Mouse (Mus musculus): ENCODE results near the gene Npsr1. TPM values are rescaled to one million over a fixed set of nuclear protein-coding genes. Genes with fewer than 3 reads are reported as not detected.
A peak's percentile ranks its signal among the peaks of the same experiment; 100 is the strongest.

Npsr1 gene
- polyA plus RNA-seq (2016; fragmentation: Nextera tagmentation; extraction: Ambion mirVana): 0.13 TPM in 1 of 2 replicates, not detected in the other

GRCm38 (mm10) chr9:24097696-24098095, at the start of gene Npsr1:
Gene Npsr1, plus strand, starts transcription at chr9:24097996.
- no peaks in the 10 kb centered on the region for H3K27me3 ChIP-seq
- H3K9me3 ChIP-seq: no peaks in the 10 kb centered on the region
- H3K9ac ChIP-seq: no peak within 1 kb of the TSS
- H3K27ac ChIP-seq: no peak within 1 kb of the TSS
- H3K4me1 ChIP-seq: no peaks in the 10 kb centered on the region
- H3K4me3 ChIP-seq (replicated peaks): no peak within 1 kb of the TSS
- no peak for ATAC-seq (ENCODE audit: low FRiP score)
- WGBS: 81% methylated on average over 7 of the region's 7 CpGs
- no peaks in the 10 kb centered on the region for H3K36me3 ChIP-seq (replicated peaks)
- H3K4me2 ChIP-seq: no peak within 1 kb of the TSS

GRCm38 (mm10) chr9:24051538-24051937, 46.3 kb upstream of the Npsr1 start:
- no peak overlapping the region for H3K4me2 ChIP-seq
- H3K9ac ChIP-seq: no peak overlapping the region
- no peak for ATAC-seq (ENCODE audit: low FRiP score)
- no peak overlapping the region for H3K4me3 ChIP-seq (replicated peaks)
- no peaks in the 10 kb centered on the region for H3K36me3 ChIP-seq (replicated peaks)
- no peaks in the 10 kb centered on the region for H3K9me3 ChIP-seq
- no peak overlapping the region for H3K27ac ChIP-seq
- H3K4me1 ChIP-seq: no peaks in the 10 kb centered on the region
- no peaks in the 10 kb centered on the region for H3K27me3 ChIP-seq

- Histone ChIP-seq H3K27me3 (no peaks in the 10 kb centered on the region), H3K36me3 (replicated peaks) (no peaks in the 10 kb centered on the region), H3K4me2 (no peak overlapping the region), H3K4me1 (no peaks in the 10 kb centered on the region), H3K9me3 (no peaks in the 10 kb centered on the region), H3K9ac (no peak overlapping the region), H3K4me3 (replicated peaks) (no peak overlapping the region), H3K27ac (no peak overlapping the region)
- no peak for ATAC-seq (ENCODE audit: low FRiP score)
Measured at GRCm38 (mm10) chr9:24063251-24063650, 34.5 kb upstream of the Npsr1 start.

GRCm38 (mm10) chr9:24071664-24072063, 26.1 kb upstream of the Npsr1 start:
- 88% methylated on average over 1 of the region's 1 CpGs for WGBS
- no peak for ATAC-seq (ENCODE audit: low FRiP score)
- Histone ChIP-seq H3K9me3 (no peaks in the 10 kb centered on the region), H3K27ac (no peak overlapping the region), H3K27me3 (no peaks in the 10 kb centered on the region), H3K9ac (no peak overlapping the region), H3K36me3 (replicated peaks) (no peaks in the 10 kb centered on the region), H3K4me1 (no peaks in the 10 kb centered on the region), H3K4me3 (replicated peaks) (no peak overlapping the region), H3K4me2 (no peak overlapping the region)

GRCm38 (mm10) chr9:24077596-24077995, 20.2 kb upstream of the Npsr1 start:
- no peak overlapping the region for H3K4me2 ChIP-seq
- no peak overlapping the region for H3K27ac ChIP-seq
- H3K36me3 ChIP-seq (replicated peaks): no peaks in the 10 kb centered on the region
- H3K4me1 ChIP-seq: no peaks in the 10 kb centered on the region
- no peaks in the 10 kb centered on the region for H3K27me3 ChIP-seq
- ATAC-seq (ENCODE audit: low FRiP score): no peak
- H3K9me3 ChIP-seq: no peaks in the 10 kb centered on the region
- no peak overlapping the region for H3K4me3 ChIP-seq (replicated peaks)
- H3K9ac ChIP-seq: no peak overlapping the region

GRCm38 (mm10) chr9:24091875-24092274, 5.9 kb upstream of the Npsr1 start:
- no peak overlapping the region for H3K4me2 ChIP-seq
- no peaks in the 10 kb centered on the region for H3K27me3 ChIP-seq
- no peak overlapping the region for H3K27ac ChIP-seq
- H3K9ac ChIP-seq: no peak overlapping the region
- no peaks in the 10 kb centered on the region for H3K4me1 ChIP-seq
- no peak overlapping the region for H3K4me3 ChIP-seq (replicated peaks)
- ATAC-seq (ENCODE audit: low FRiP score): no peak
- H3K36me3 ChIP-seq (replicated peaks): no peaks in the 10 kb centered on the region
- H3K9me3 ChIP-seq: no peaks in the 10 kb centered on the region

- ATAC-seq (ENCODE audit: low FRiP score): no peak
- Histone ChIP-seq H3K9me3 (no peaks in the 10 kb centered on the region), H3K4me2 (no peak overlapping the region), H3K9ac (no peak overlapping the region), H3K27ac (no peak overlapping the region), H3K36me3 (replicated peaks) (no peaks in the 10 kb centered on the region), H3K27me3 (no peaks in the 10 kb centered on the region), H3K4me3 (replicated peaks) (no peak overlapping the region), H3K4me1 (no peaks in the 10 kb centered on the region)
- WGBS: 89% methylated on average over 2 of the region's 2 CpGs
Measured at GRCm38 (mm10) chr9:24098526-24098925, 730 bp downstream of the Npsr1 start.

- no peak overlapping the region for H3K4me3 ChIP-seq (replicated peaks)
- no peak for ATAC-seq (ENCODE audit: low FRiP score)
Measured at GRCm38 (mm10) chr9:24099631-24100030, 1.8 kb downstream of the Npsr1 start.

GRCm38 (mm10) chr9:24119423-24119822, 21.6 kb downstream of the Npsr1 start:
- Histone ChIP-seq H3K36me3 (replicated peaks) (no peaks in the 10 kb centered on the region), H3K9ac (no peak overlapping the region), H3K27me3 (no peaks in the 10 kb centered on the region), H3K4me1 (no peaks in the 10 kb centered on the region), H3K4me3 (replicated peaks) (no peak overlapping the region), H3K9me3 (no peaks in the 10 kb centered on the region), H3K4me2 (no peak overlapping the region), H3K27ac (no peak overlapping the region)
- peak; percentile 78; the same call in 1 of the 2 replicates for ATAC-seq (ENCODE audit: low FRiP score)
- 62% methylated on average over 4 of the region's 4 CpGs for WGBS

More at GRCm38 (mm10) chr9:24099631-24100030, 1.8 kb downstream of the Npsr1 start:
- no peaks in the 10 kb centered on the region for H3K4me1 ChIP-seq
- no peak overlapping the region for H3K27ac ChIP-seq
- no peaks in the 10 kb centered on the region for H3K36me3 ChIP-seq (replicated peaks)
- WGBS: 79% methylated on average over 4 of the region's 4 CpGs
- no peaks in the 10 kb centered on the region for H3K9me3 ChIP-seq
- no peak overlapping the region for H3K4me2 ChIP-seq
- H3K9ac ChIP-seq: no peak overlapping the region
- H3K27me3 ChIP-seq: no peaks in the 10 kb centered on the region

- Histone ChIP-seq H3K27me3 (no peaks in the 10 kb centered on the region), H3K4me1 (no peaks in the 10 kb centered on the region), H3K9ac (no peak overlapping the region), H3K27ac (no peak overlapping the region), H3K9me3 (no peaks in the 10 kb centered on the region), H3K4me3 (replicated peaks) (no peak overlapping the region), H3K36me3 (replicated peaks) (no peaks in the 10 kb centered on the region), H3K4me2 (no peak overlapping the region)
- no peak for ATAC-seq (ENCODE audit: low FRiP score)
- WGBS: 89% methylated on average over 1 of the region's 1 CpGs
Measured at GRCm38 (mm10) chr9:24133142-24133541, 35.3 kb downstream of the Npsr1 start.

- no peak for ATAC-seq (ENCODE audit: low FRiP score)
- Histone ChIP-seq H3K4me1 (no peaks in the 10 kb centered on the region), H3K9ac (no peak overlapping the region), H3K36me3 (replicated peaks) (no peaks in the 10 kb centered on the region), H3K27me3 (no peaks in the 10 kb centered on the region), H3K9me3 (no peaks in the 10 kb centered on the region), H3K4me3 (replicated peaks) (no peak overlapping the region), H3K4me2 (no peak overlapping the region), H3K27ac (no peak overlapping the region)
Measured at GRCm38 (mm10) chr9:24136354-24136753, 38.6 kb downstream of the Npsr1 start.

GRCm38 (mm10) chr9:24144341-24144740, 46.5 kb downstream of the Npsr1 start:
- no peak overlapping the region for H3K4me3 ChIP-seq (replicated peaks)
- H3K27ac ChIP-seq: no peak overlapping the region
- WGBS: 94% methylated on average over 2 of the region's 2 CpGs
- H3K4me2 ChIP-seq: no peak overlapping the region
- no peaks in the 10 kb centered on the region for H3K4me1 ChIP-seq
- H3K36me3 ChIP-seq (replicated peaks): no peaks in the 10 kb centered on the region
- ATAC-seq (ENCODE audit: low FRiP score): no peak
- no peaks in the 10 kb centered on the region for H3K9me3 ChIP-seq
- H3K27me3 ChIP-seq: no peaks in the 10 kb centered on the region
- H3K9ac ChIP-seq: no peak overlapping the region

- H3K9me3 ChIP-seq: no peaks in the 10 kb centered on the region
- 23% methylated on average over 1 of the region's 1 CpGs for WGBS
- H3K27me3 ChIP-seq: no peaks in the 10 kb centered on the region
- no peak overlapping the region for H3K27ac ChIP-seq
- no peak for ATAC-seq (ENCODE audit: low FRiP score)
- no peaks in the 10 kb centered on the region for H3K36me3 ChIP-seq (replicated peaks)
- no peak overlapping the region for H3K4me2 ChIP-seq
- H3K9ac ChIP-seq: no peak overlapping the region
- H3K4me3 ChIP-seq (replicated peaks): no peak overlapping the region
- H3K4me1 ChIP-seq: peaks cover 5% of the 10 kb centered on the region; the same call in 1 of the 2 replicates
Measured at GRCm38 (mm10) chr9:24157208-24157607, 59.4 kb downstream of the Npsr1 start.

GRCm38 (mm10) chr9:24160409-24160808, 62.6 kb downstream of the Npsr1 start:
- 12% methylated on average over 1 of the region's 1 CpGs for WGBS
- no peak overlapping the region for H3K27ac ChIP-seq
- H3K36me3 ChIP-seq (replicated peaks): no peaks in the 10 kb centered on the region
- peaks cover 5% of the 10 kb centered on the region; the same call in 1 of the 2 replicates for H3K4me1 ChIP-seq
- H3K27me3 ChIP-seq: no peaks in the 10 kb centered on the region
- H3K4me2 ChIP-seq: no peak overlapping the region
- H3K9ac ChIP-seq: no peak overlapping the region
- ATAC-seq (ENCODE audit: low FRiP score): no peak
- no peaks in the 10 kb centered on the region for H3K9me3 ChIP-seq
- no peak overlapping the region for H3K4me3 ChIP-seq (replicated peaks)

Measured in forebrain, embryonic 12.5 days (tissue).